Comparison of ENCODE assay signal across 11 mouse cellular contexts in genomic region chr12:73416367-73416897, GRCm38 (mm10).
DNase-seq lines count a peak whose midpoint lies in the region; ATAC-seq and TF ChIP-seq lines count a peak whose summit lies in the region.
"Had no signal": no experiment of that assay in that cellular context is flagged by ENCODE, and none has a peak within 500 bp of the region (broad histone marks: within the 10 kb centered on the region; RNA-seq: fewer than 3 reads in every experiment).

No protein-coding gene starts in this region.

- 0 out of 2 replicates have a peak, but pooled peaks cover 3% of the 10 kb centered on the region for H3K27me3 ChIP-seq in kidney, embryonic 16.5 days (ENCODE audit: insufficient read depth, low read length)
- no peaks in the 10 kb centered on the region for H3K27me3 ChIP-seq in midbrain, embryonic 15.5 days (replicated peaks)
- H3K27me3 ChIP-seq: heart, embryonic 12.5 days had no signal

- no peak overlapping the region for H3K4me2 ChIP-seq in kidney, embryonic 16.5 days (replicated peaks; ENCODE audit: low read depth, low read length)
- no peak overlapping the region for H3K4me2 ChIP-seq in midbrain, embryonic 15.5 days
- H3K4me2 ChIP-seq: heart, embryonic 12.5 days had no signal

- intact Hi-C loops in left cerebral cortex, postnatal 14 days (cut with DNase I), result no loop called here
- intact Hi-C loops in left cerebral cortex, adult 2 months (cut with DNase I), result no loop called here
- intact Hi-C loops in left cerebral cortex, postnatal 36 days (cut with DNase I), result no loop called here

- peaks cover 9% of the 10 kb centered on the region for H3K4me1 ChIP-seq in kidney, embryonic 16.5 days (ENCODE audit: insufficient read depth, low read length)
- no peaks in the 10 kb centered on the region; the same call in 1 of the 2 replicates for H3K4me1 ChIP-seq in midbrain, embryonic 15.5 days
- H3K4me1 ChIP-seq: heart, embryonic 12.5 days had no signal

- H3K9ac ChIP-seq in kidney, embryonic 16.5 days (replicated peaks; ENCODE audit: low read length), result no peak overlapping the region
- no peak overlapping the region for H3K9ac ChIP-seq in midbrain, embryonic 15.5 days
- H3K9ac ChIP-seq: heart, embryonic 12.5 days had no signal

- no peaks in the 10 kb centered on the region for H3K36me3 ChIP-seq in kidney, embryonic 16.5 days (ENCODE audit: insufficient read depth, low read length)
- H3K36me3 ChIP-seq in midbrain, embryonic 15.5 days (replicated peaks), result no peaks in the 10 kb centered on the region
- H3K36me3 ChIP-seq: G1E; heart, embryonic 12.5 days had no signal

- H3K27ac ChIP-seq in kidney, embryonic 16.5 days (ENCODE audit: low read length), result no peak overlapping the region
- no peak overlapping the region for H3K27ac ChIP-seq in midbrain, embryonic 15.5 days
- H3K27ac ChIP-seq in left cerebral cortex, adult 2 months, result no peak overlapping the region

- ATAC-seq in kidney, embryonic 16.5 days (ENCODE audit: low FRiP score, low TSS enrichment), result no peak
- ATAC-seq in midbrain, embryonic 15.5 days (replicated peaks), result peak; percentile 66

- WGBS in kidney, embryonic 16.5 days, result 50% methylated on average over 16 of the region's 16 CpGs
- WGBS in midbrain, embryonic 15.5 days, result 43% methylated on average over 16 of the region's 16 CpGs

- TF ChIP-seq CTCF in left cerebral cortex, adult 2 months (IDR thresholded peaks at IDR 0.05), result no peak

- DNase-seq in kidney, postnatal 10 days, result peak; percentile 50
- DNase-seq in adrenal gland, postnatal 10 days, result peak; percentile 57
- peak; percentile 67 for DNase-seq in gastrocnemius, postnatal 10 days
- no peak for DNase-seq in left cerebral cortex, postnatal 14 days (ENCODE audit: low spot score in 2 of 2)
- DNase-seq in left cerebral cortex, adult 2 months (ENCODE audit: extremely low spot score in 1 of 2, low spot score in 2 of 2), result no peak
- no peak for DNase-seq in left cerebral cortex, postnatal 36 days (ENCODE audit: low spot score in 2 of 2)
- DNase-seq: layer of hippocampus, adult 9-11 months had no signal

- no peak overlapping the region for H3K4me3 ChIP-seq in kidney, embryonic 16.5 days (ENCODE audit: low read length)
- no peak overlapping the region for H3K4me3 ChIP-seq in midbrain, embryonic 15.5 days
- H3K4me3 ChIP-seq in left cerebral cortex, adult 2 months, result no peak overlapping the region
- H3K4me3 ChIP-seq: heart, embryonic 12.5 days had no signal

- H3K9me3 ChIP-seq in kidney, embryonic 16.5 days (ENCODE audit: low read length), result no peaks in the 10 kb centered on the region
- no peaks in the 10 kb centered on the region for H3K9me3 ChIP-seq in midbrain, embryonic 15.5 days
- H3K9me3 ChIP-seq: G1E; heart, embryonic 12.5 days had no signal

Comparison
In these comparisons a context has a peak if more than half of its experiments do, and no peak if none do; other contexts are left out.
1. DNase-seq: peak in kidney, postnatal 10 days (single experiment), adrenal gland, postnatal 10 days (single experiment) and gastrocnemius, postnatal 10 days (single experiment); none in left cerebral cortex, postnatal 14 days (0 of 2), left cerebral cortex, adult 2 months (0 of 2) and left cerebral cortex, postnatal 36 days (0 of 2).